Mouse (Mus musculus) MEL (cell line): ENCODE measurements around the gene Olfr885. TPM values are rescaled to one million over a fixed set of nuclear protein-coding genes. Genes with fewer than 3 reads are reported as not detected.

Experiments
- DNase-seq: peaks from one replicate; pipeline ENCODE4 v3.0.0; 2011; ENCODE audit warnings: low read depth, low spot score
- H3K27ac ChIP-seq: 2 replicates; pipeline ENCODE4 v1.5.1; 2012; ENCODE audit warnings: low read depth, mild to moderate bottlenecking, control low read depth, low read length, moderate library complexity; ENCODE audit not compliant: control insufficient read depth
- H3K27me3 ChIP-seq, 2 experiments: fragments of 150-350 bp in 1 of 2; sonication (generic) in 1 of 2; 2 replicates each; pipeline ENCODE4 v1.6.1; 2012; ENCODE audit warnings: low read length in 2 of 2, mild to moderate bottlenecking in 2 of 2, improper control_type of control experiment in 1 of 2, moderate library complexity in 1 of 2; ENCODE audit not compliant: insufficient read depth in 2 of 2, control insufficient read depth in 1 of 2
- H3K36me3 ChIP-seq, 2 experiments: 2 replicates each; pipeline ENCODE4 v1.6.1; 2012 to 2014; ENCODE audit warnings: low read length in 2 of 2, improper control_type of control experiment in 1 of 2, inconsistent platforms in 1 of 2, mild to moderate bottlenecking in 1 of 2; ENCODE audit not compliant: insufficient read depth in 2 of 2, control insufficient read depth in 1 of 2
- H3K4me1 ChIP-seq, 2 experiments: fragments of 150-350 bp in 1 of 2; sonication (generic) in 1 of 2; 2 replicates each; pipeline ENCODE4 v1.6.1; 2012; ENCODE audit warnings: low read length in 2 of 2, improper control_type of control experiment in 1 of 2, mild to moderate bottlenecking in 1 of 2; ENCODE audit not compliant: insufficient read depth in 2 of 2, control insufficient read depth in 1 of 2
- H3K4me3 ChIP-seq, 2 experiments: fragments of 150-350 bp in 1 of 2; sonication (generic) in 1 of 2; 2 replicates each; pipeline ENCODE4 v1.5.1; 2012; ENCODE audit warnings: low read depth in 2 of 2, low read length in 2 of 2, mild to moderate bottlenecking in 2 of 2, moderate library complexity in 2 of 2, control low read depth in 1 of 2, improper control_type of control experiment in 1 of 2; ENCODE audit not compliant: control insufficient read depth in 1 of 2, insufficient read depth in 1 of 2
- H3K79me2 ChIP-seq: 2 replicates; pipeline ENCODE4 v1.6.1; 2012; ENCODE audit warnings: mild to moderate bottlenecking, low read length, moderate library complexity; ENCODE audit not compliant: control insufficient read depth, poor library complexity, insufficient read depth
- H3K9ac ChIP-seq: 2 replicates; pipeline ENCODE4 v1.6.1; 2012; ENCODE audit warnings: low read depth, mild to moderate bottlenecking, control low read depth, low read length, moderate library complexity; ENCODE audit not compliant: control insufficient read depth, poor library complexity, severe bottlenecking
- H3K9me3 ChIP-seq: fragments of 150-350 bp; sonication (generic); replicated peaks from 2 replicates; pipeline ENCODE4 v1.6.1; 2012; ENCODE audit warnings: mild to moderate bottlenecking, low read length, improper control_type of control experiment, moderate library complexity; ENCODE audit not compliant: insufficient read depth
- BHLHE40 ChIP-seq: IDR thresholded peaks from 2 replicates; pipeline ENCODE4 v1.6.1; 2012; ENCODE audit warnings: low read depth, mild to moderate bottlenecking, inconsistent platforms, low read length, improper control_type of control experiment, borderline replicate concordance
- CTCF ChIP-seq, 3 experiments: IDR thresholded peaks in 2 of 3; conservative IDR thresholded peaks in 1 of 3; 2 replicates each; pipeline ENCODE4 v1.5.1; 2011 to 2012; ENCODE audit warnings: low read length in 3 of 3, low read depth in 2 of 3, mild to moderate bottlenecking in 2 of 3, improper control_type of control experiment in 1 of 3, inconsistent platforms in 1 of 3, mixed read lengths in 1 of 3, moderate library complexity in 1 of 3; ENCODE audit not compliant: control insufficient read depth in 1 of 3, insufficient read depth in 1 of 3, poor library complexity in 1 of 3, severe bottlenecking in 1 of 3
- EP300 ChIP-seq, 2 experiments: IDR thresholded peaks; 2 replicates each; pipeline ENCODE4 v1.6.1; 2011; ENCODE audit warnings: improper control_type of control experiment in 2 of 2, low read length in 2 of 2, low read depth in 1 of 2, mild to moderate bottlenecking in 1 of 2
- GABPA ChIP-seq: IDR thresholded peaks from 2 replicates; pipeline ENCODE4 v1.6.1; 2012; ENCODE audit warnings: low read depth, mild to moderate bottlenecking, inconsistent platforms, low read length, improper control_type of control experiment, moderate library complexity
- KAT2A ChIP-seq: conservative IDR thresholded peaks from 2 replicates; pipeline ENCODE4 v1.6.1; 2012; ENCODE audit warnings: low read depth, low read length, improper control_type of control experiment, inconsistent platforms
- MAX ChIP-seq: IDR thresholded peaks from 2 replicates; pipeline ENCODE4 v1.6.1; 2011; ENCODE audit warnings: low read length, improper control_type of control experiment
- MYB ChIP-seq: IDR thresholded peaks from 2 replicates; pipeline ENCODE4 v1.6.1; 2011; ENCODE audit warnings: mild to moderate bottlenecking, low read depth, low read length, improper control_type of control experiment
- MYC ChIP-seq: IDR thresholded peaks from 2 replicates; pipeline ENCODE4 v1.6.1; 2011; ENCODE audit warnings: low read depth, mild to moderate bottlenecking, low read length, improper control_type of control experiment, moderate library complexity
- NELFE ChIP-seq: IDR thresholded peaks from 2 replicates; pipeline ENCODE4 v1.6.1; 2011; ENCODE audit warnings: low read depth, low read length, improper control_type of control experiment
- POLR2AphosphoS5 ChIP-seq: IDR thresholded peaks from 2 replicates; pipeline ENCODE4 v1.6.1; 2012; ENCODE audit warnings: low read depth, borderline replicate concordance, mild to moderate bottlenecking, inconsistent platforms, low read length, moderate library complexity, mixed read lengths
- RAD21 ChIP-seq: IDR thresholded peaks from 2 replicates; pipeline ENCODE4 v1.6.1; 2011; ENCODE audit warnings: mild to moderate bottlenecking, low read depth, low read length, improper control_type of control experiment
- SIN3A ChIP-seq: IDR thresholded peaks from 2 replicates; pipeline ENCODE4 v1.6.1; 2012; ENCODE audit warnings: low read length, improper control_type of control experiment, inconsistent platforms
- TAL1 ChIP-seq: IDR thresholded peaks from 2 replicates; pipeline ENCODE4 v1.6.1; 2012; ENCODE audit warnings: mild to moderate bottlenecking, inconsistent platforms, low read length, moderate library complexity, mixed read lengths
- TCF12 ChIP-seq: IDR thresholded peaks from 2 replicates; pipeline ENCODE4 v1.6.1; 2014; ENCODE audit warnings: low read depth, mild to moderate bottlenecking, inconsistent platforms, low read length, improper control_type of control experiment, moderate library complexity
- UBTF ChIP-seq: IDR thresholded peaks from 2 replicates; pipeline ENCODE4 v1.6.1; 2012; ENCODE audit warnings: low read depth, mild to moderate bottlenecking, inconsistent platforms, low read length, improper control_type of control experiment, moderate library complexity, borderline replicate concordance; ENCODE audit not compliant: insufficient read depth
- ZMIZ1 ChIP-seq: IDR thresholded peaks from 2 replicates; pipeline ENCODE4 v1.6.1; 2012; ENCODE audit warnings: low read depth, mild to moderate bottlenecking, inconsistent platforms, low read length, improper control_type of control experiment, moderate library complexity
- polyA plus RNA-seq, 2 experiments: library from polyadenylated mRNA; stranded (reverse) in 1 of 2; unstranded in 1 of 2; fragments of >175 nt in 1 of 2; fragments of >200 nt in 1 of 2; gene quantifications; 2 replicates each; pipeline versions ENCODE4 v1.2.1 to v1.2.4; 2012; ENCODE audit warnings: low replicate concordance in 2 of 2, low read depth in 1 of 2; ENCODE audit not compliant: insufficient read length in 2 of 2, insufficient read depth in 1 of 2, missing spikeins in 1 of 2
- total RNA-seq: library from RNA; depleted of rRNA; stranded (reverse); fragments of 300-350 nt; gene quantifications from 2 replicates; pipeline ENCODE4 v1.2.3, GENCODE M21; 2012; rRNA removed

Olfr885 gene
- total and polyA plus RNA-seq, 3 experiments, result not detected

GRCm38 (mm10) chr9:38107828-38108227 is 46.7 kb downstream of the Olfr885 start, which contains the start of gene Olfr888:
Gene Olfr888 (plus strand): TSS chr9:38108128.
- no peaks in the 10 kb centered on the region for H3K9me3 ChIP-seq
- no peak within 1 kb of the TSS for H3K4me3 ChIP-seq
- no peak within 1 kb of the TSS for H3K9ac ChIP-seq
- H3K79me2 ChIP-seq, result no peaks in the 10 kb centered on the region
- H3K27me3 ChIP-seq, result no peaks in the 10 kb centered on the region
- TF ChIP-seq UBTF (no peak), POLR2AphosphoS5 (no peak), TCF12 (no peak), SIN3A (no peak), EP300 (IDR thresholded peaks at IDR 0.05; ENCODE audit: low read depth in 1 of 2, low read length in 2 of 2) (no peak), BHLHE40 (no peak), MYC (no peak), TAL1 (no peak), ZMIZ1 (no peak), NELFE (no peak), GABPA (no peak), KAT2A (no peak), CTCF (IDR thresholded peaks at IDR 0.05 in 2 of 3, conservative IDR thresholded peaks at IDR 0.05 in 1 of 3; ENCODE audit: control insufficient read depth in 1 of 3, insufficient read depth in 1 of 3, low read depth in 2 of 3, low read length in 3 of 3, poor library complexity in 1 of 3, severe bottlenecking in 1 of 3) (no peak), MAX (no peak), MYB (no peak), RAD21 (no peak)
- no peaks in the 10 kb centered on the region for H3K4me1 ChIP-seq
- DNase-seq, result no peak
- H3K36me3 ChIP-seq, result no peaks in the 10 kb centered on the region
- H3K27ac ChIP-seq, result no peak within 1 kb of the TSS

Other genes starting within 250 kb of the Olfr885 start
- not detected in 2 replicates for gene Olfr877, start 207.1 kb upstream of the Olfr885 start, total RNA-seq
- not detected for gene Olfr877, start 207.1 kb upstream of the Olfr885 start, polyA plus RNA-seq
- gene Olfr145, start 164.6 kb upstream of the Olfr885 start, total RNA-seq, result not detected in 2 replicates
- not detected for gene Olfr145, start 164.6 kb upstream of the Olfr885 start, polyA plus RNA-seq
- not detected in 2 replicates for gene Olfr878, start 143.5 kb upstream of the Olfr885 start, total RNA-seq
- not detected for gene Olfr878, start 143.5 kb upstream of the Olfr885 start, polyA plus RNA-seq
- not detected in 2 replicates for gene Olfr881, start 69.5 kb upstream of the Olfr885 start, total RNA-seq
- not detected for gene Olfr881, start 69.5 kb upstream of the Olfr885 start, polyA plus RNA-seq
- gene Olfr883, start 35.5 kb upstream of the Olfr885 start, total RNA-seq, result not detected in 2 replicates
- not detected for gene Olfr883, start 35.5 kb upstream of the Olfr885 start, polyA plus RNA-seq
- not detected in 2 replicates for gene Olfr884, start 14.8 kb upstream of the Olfr885 start, total RNA-seq
- not detected for gene Olfr884, start 14.8 kb upstream of the Olfr885 start, polyA plus RNA-seq
- not detected in 2 replicates for gene Olfr887, start 22.8 kb downstream of the Olfr885 start, total RNA-seq
- not detected for gene Olfr887, start 22.8 kb downstream of the Olfr885 start, polyA plus RNA-seq
- not detected in 2 replicates for gene Olfr888, start 46.8 kb downstream of the Olfr885 start, total RNA-seq
- not detected for gene Olfr888, start 46.8 kb downstream of the Olfr885 start, polyA plus RNA-seq
- gene Olfr889, start 53.9 kb downstream of the Olfr885 start, total RNA-seq, result 2.8 and 3.7 TPM in 2 replicates
- gene Olfr889, start 53.9 kb downstream of the Olfr885 start, polyA plus RNA-seq, result 10 to 100 TPM in 1 of 2 experiments, not detected in 1; 23.6 TPM
- gene Olfr890, start 81.2 kb downstream of the Olfr885 start, total RNA-seq, result not detected in 2 replicates
- gene Olfr890, start 81.2 kb downstream of the Olfr885 start, polyA plus RNA-seq, result not detected
- not detected in 2 replicates for gene Olfr891, start 119.5 kb downstream of the Olfr885 start, total RNA-seq
- gene Olfr891, start 119.5 kb downstream of the Olfr885 start, polyA plus RNA-seq, result not detected
- not detected in 2 replicates for gene Olfr893, start 147.0 kb downstream of the Olfr885 start, total RNA-seq
- not detected for gene Olfr893, start 147.0 kb downstream of the Olfr885 start, polyA plus RNA-seq
- gene Olfr894, start 156.7 kb downstream of the Olfr885 start, total RNA-seq, result not detected in 2 replicates
- not detected for gene Olfr894, start 156.7 kb downstream of the Olfr885 start, polyA plus RNA-seq
- not detected in 2 replicates for gene Olfr143, start 191.5 kb downstream of the Olfr885 start, total RNA-seq
- gene Olfr143, start 191.5 kb downstream of the Olfr885 start, polyA plus RNA-seq, result not detected
- gene Olfr895, start 206.5 kb downstream of the Olfr885 start, total RNA-seq, result not detected in 2 replicates
- not detected for gene Olfr895, start 206.5 kb downstream of the Olfr885 start, polyA plus RNA-seq
- not detected in 2 replicates for gene Olfr896-ps1, start 229.8 kb downstream of the Olfr885 start, total RNA-seq
- not detected for gene Olfr896-ps1, start 229.8 kb downstream of the Olfr885 start, polyA plus RNA-seq